Mouse (Mus musculus): ENCODE measurements around the gene Tvp23b.

The Tvp23b gene

DNA sequence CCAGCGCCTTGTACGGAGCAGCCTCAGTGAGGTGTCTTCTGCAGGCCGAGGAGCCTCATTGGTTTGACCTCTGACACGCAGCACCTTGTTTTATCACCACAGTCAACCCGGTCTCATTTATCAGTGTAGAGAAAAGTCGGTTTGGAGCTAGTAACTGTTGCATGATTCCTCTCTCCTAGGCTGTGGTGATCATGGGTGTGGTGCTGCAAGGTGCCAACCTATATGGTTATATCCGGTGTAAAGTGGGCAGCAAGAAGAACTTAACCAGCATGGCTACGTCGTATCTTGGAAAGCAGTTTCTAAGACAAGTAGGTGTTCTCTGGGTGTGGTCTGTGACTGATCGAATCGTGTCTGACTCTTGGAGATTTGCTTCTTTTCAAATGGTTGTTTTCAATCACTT lies 12.5 kb downstream of the Tvp23b start:
- DNase-seq (ENCODE audit: low read depth, low spot score) = no peak

DNA sequence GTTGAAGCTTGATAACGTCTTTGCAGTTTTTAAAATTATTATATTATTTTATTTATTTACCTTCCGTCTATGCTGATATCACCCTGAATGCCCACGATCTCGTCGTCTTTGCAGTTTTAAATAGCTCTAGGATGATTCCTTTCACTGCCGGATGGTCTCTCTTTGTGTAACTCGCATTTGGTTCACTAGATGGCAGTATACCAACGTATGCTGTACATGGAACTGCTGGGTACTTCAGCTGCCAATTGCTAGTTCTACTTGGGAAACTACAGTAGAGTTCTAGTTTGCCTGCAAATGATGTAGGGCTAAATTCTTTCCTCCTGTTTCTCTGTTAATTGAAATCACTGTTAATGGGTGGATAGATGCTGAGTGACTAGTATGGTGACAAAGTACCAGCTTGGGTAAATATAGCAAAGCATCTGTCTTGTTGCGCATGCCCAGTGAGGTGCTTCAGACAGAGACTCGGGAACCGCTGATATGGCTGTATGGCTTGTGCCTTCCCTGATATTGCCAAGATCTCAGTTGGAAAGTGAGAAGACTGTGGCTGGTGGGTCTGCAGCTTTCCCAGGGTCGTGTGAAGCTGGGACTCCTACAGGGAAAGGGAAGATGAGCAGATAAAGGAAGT lies 22.6 kb downstream of the Tvp23b start:
- DNase-seq (ENCODE audit: low read depth, low spot score) = peak; percentile 85

DNA sequence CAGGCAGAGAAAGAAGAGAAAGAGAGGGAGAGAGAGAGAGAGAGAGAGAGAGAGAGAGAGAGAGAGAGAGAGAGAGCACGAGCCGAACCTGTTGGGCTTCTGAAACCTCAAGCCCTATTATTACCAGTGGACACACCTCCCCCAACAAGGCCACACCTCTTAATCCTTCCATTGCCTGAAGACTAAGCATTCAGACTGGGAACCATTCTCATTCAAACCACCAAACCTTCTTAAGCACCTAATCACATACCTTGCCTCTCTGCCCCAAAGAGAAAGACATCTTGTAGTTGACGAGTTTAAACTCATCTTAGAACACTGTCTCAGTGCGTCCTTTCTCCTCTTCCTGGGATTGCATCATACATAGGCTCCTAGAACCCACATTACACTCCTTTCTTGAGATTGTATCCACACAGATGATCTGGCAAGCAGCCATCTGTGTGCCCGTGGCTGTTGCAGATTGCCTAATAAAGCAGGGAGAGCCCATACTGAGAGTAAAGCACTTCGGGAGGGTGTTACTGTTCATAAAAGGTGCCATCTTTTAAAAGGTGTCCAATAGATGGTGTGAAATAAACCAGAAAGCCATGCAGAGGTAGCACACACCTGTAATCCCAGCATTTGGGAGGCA lies 24.7 kb downstream of the Tvp23b start:
- DNase-seq (ENCODE audit: low read depth, low spot score) = no peak

DNA sequence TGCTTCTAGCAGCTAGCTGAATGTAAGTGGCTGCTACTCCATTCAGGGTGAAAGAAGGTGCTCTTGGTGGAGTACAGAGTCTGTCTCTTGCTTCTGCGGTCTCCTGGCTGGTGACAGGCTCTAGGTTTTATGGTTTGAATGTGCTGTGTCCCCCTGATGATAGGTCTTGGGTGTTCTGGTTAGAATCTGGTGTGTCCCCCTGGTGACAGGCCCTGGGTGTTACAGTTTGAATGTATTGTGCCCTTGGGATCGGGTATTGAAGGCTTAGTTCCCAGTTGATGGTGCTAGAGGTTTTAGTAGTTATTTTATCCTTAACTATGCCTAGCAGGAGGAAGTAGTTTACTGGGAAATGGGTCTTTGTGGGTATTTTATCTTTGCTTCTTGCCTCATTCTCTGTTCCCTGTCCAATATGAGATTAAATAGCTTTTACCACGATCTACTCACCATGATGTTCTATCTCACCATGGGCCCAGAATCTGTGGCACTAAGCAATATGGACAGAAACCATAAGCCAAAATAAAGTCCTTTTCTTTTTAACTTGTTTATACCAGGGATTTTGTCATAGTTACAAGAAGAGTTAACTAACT lies 30.6 kb downstream of the Tvp23b start:
- no peak for DNase-seq (ENCODE audit: low read depth, low spot score)

DNA sequence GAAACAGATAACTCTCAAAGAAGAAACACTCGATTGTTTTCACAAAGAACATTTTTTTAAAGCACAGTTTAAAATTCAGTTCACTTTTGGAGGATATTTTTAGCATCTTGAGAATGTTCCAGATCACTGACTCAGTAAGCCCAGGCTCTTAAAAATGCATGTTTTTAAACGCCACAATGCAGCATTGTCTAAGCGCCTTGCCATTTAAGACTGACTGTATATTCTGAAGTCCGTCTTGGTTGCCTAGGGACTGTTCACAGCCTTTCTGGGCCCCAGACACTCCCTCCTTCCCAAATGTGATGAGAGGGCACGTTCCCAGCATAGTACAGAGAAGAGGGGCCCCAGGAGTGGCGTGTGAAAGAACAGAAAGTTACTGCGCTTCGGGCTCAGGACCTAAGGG lies 32.1 kb downstream of the Tvp23b start:
- no peak for DNase-seq (ENCODE audit: low read depth, low spot score)

DNA sequence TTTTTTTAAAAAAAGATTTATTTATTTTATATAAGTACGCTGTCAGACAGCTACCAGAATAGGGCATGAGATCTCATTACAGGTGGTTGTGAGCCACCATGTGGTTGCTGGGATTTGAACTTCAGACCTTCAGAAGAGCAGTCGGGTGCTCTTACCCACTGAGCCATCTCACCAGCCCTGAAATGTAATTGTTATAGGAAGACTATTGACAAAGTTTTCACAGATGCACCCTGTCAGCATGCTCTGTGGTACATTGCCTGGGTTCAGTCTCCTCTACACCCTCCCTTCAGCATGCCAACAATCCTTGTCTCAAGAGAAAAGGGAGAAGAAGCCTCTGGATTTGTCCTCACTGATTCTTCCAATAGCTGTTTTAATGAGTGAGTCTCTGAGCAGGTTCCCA lies 33.9 kb downstream of the Tvp23b start:
- DNase-seq (ENCODE audit: low read depth, low spot score) = no peak

DNA sequence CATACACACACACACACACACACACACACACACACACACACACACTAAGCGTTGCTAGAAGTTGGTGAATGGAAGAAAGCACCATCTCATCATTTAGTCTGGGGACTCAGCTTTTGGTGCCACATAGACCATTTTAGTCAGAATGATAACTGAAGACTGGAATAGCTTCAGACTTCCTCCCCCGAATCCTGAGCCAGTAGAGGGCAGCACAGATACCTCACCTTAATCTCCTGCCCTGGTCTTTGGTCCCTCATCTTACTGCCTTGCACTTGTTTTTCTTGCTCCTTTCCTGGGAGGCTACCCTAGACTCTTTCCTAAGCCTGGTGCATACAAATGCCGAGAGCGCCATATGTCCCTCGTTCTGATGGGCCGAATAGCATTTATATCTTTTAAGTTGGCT lies 35.3 kb downstream of the Tvp23b start:
- no peak for DNase-seq (ENCODE audit: low read depth, low spot score)

DNA sequence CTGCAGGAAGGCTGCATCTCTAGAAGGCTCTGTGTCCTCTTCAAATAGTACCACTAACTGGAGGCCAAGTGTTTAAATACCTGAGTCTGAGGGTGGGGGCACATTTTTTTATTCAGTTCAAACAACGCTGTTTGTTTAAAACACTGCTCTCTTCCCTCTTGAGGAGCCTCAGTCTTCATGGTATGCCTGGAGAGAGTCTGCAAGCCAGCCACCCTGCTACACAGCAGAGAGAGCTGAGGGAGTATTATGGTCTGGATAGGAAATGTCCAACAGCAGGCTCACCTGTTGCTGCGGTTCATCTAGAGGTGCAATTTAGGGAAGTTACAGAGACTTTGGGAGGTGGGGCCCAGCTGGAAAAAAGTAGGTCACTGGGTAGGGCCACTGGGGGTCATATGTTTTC lies 36.2 kb downstream of the Tvp23b start:
- DNase-seq (ENCODE audit: low read depth, low spot score) = no peak

DNA sequence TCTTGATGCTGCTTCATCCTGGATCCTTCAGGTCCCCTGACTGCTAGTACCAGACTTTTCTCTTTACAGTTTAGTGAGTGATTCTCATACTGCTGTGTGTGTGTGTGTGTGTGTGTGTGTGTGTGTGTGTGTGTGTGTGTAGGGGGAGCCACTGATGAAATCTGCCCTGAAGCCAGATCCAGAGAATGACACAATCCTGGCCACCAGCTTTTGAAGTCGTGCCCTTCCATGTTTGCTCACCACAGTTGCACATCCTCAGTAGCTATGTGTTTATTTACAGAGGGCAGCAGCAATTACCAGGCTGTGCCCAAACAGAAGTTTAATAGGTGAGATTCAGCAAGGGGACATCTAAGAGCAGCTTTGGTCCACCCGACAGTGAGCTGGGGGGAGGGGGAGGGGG lies 37.5 kb downstream of the Tvp23b start:
- DNase-seq (ENCODE audit: low read depth, low spot score) = no peak

DNA sequence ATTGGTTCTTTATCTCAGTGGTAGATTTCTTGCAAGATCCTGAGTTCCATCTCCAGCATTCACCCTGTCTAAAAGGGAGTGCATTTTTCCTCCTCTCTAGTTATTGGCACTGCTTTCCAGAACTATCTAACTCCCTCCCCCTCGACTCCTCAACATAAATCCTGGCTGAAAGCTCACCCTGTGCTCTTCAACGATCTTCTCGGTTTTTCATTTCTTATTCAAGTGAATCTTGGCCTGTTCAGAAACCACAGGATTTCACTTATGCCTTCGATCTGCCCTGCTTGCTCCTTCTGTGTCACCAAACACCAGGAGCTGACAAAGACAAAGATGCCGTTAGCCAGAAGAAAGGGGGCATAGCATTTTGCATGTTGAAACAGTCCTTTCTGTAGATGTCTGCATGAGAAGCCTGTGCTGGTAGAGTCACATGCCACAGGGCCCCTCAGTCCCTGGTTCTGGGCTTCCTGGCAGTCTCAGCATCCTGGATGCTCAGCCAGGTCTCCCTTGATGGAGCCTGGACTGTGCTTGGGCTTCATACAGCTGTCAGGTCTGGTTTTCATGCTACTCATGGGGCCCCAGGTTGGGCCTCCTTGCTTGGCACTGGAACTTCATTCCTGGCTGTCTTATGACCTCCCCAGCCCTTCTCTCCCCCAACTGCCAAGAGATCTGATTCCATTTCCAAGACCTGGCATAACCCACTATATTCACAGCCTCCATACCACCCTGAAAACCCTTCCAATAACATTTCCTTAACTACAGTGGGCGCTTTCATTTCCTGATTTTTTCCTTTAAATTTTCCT lies 40.9 kb downstream of the Tvp23b start:
- DNase-seq (ENCODE audit: low read depth, low spot score) = no peak

DNA sequence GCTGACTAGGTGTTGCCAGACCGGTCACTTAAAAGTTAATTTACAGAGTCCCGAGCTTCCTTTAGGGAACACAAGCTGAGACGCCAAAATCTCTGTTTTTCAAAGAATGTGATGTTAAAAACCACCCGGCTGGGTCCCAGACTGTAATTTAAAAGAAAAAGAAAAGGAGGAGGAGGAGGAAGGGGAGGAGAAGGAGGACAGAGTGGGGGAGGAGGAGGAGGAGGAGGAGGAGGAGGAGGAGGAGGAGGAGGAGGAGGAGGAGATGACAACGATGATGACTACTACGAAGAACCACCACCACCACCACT lies 41.4 kb downstream of the Tvp23b start:
- no peak for DNase-seq (ENCODE audit: low read depth, low spot score)

DNA sequence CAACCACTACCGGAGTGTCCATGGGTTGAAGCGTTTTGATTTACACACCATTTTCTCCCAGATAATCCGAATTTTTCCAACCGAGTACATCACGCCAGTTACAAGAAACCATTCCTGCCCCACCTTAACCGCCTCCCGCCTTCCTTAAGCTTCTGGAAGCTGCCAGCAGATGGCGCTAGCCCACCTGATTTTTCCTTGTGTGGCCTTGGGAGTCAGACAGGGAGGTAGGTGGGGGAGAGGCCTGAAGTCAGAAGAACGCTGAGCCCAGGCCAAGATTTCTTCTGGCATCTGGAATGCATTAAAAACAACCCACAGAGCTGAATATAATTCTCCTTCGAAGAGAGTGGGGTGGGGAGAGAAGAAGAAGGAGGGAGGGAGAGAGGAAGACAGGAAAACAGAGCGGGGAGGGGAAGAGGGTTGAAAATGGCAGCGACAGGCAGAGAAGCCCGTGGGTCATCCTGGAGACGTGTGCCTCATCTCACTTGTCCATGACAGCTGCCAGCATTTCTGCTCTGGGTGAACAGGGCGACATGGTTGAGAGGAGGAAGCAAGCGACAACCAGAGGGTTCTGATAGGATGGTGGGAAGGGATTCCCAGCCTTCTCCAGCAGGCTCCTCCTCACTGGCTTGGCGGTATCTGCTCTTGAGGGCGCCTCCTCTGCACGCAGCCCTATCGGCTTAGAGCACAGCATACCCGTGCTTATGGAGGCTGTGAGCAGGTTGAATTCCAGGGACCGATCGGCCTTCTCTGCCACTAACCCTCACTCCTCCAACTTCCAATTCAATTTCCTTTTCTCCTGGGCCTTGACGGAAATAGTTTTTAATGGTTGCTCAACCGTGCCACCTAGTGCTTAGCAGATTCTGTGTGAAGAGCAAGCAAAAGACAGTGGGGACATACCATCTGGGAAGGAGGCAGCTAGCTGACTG lies 42.1 kb downstream of the Tvp23b start:
- peak; percentile 99 for DNase-seq (ENCODE audit: low read depth, low spot score)

DNA sequence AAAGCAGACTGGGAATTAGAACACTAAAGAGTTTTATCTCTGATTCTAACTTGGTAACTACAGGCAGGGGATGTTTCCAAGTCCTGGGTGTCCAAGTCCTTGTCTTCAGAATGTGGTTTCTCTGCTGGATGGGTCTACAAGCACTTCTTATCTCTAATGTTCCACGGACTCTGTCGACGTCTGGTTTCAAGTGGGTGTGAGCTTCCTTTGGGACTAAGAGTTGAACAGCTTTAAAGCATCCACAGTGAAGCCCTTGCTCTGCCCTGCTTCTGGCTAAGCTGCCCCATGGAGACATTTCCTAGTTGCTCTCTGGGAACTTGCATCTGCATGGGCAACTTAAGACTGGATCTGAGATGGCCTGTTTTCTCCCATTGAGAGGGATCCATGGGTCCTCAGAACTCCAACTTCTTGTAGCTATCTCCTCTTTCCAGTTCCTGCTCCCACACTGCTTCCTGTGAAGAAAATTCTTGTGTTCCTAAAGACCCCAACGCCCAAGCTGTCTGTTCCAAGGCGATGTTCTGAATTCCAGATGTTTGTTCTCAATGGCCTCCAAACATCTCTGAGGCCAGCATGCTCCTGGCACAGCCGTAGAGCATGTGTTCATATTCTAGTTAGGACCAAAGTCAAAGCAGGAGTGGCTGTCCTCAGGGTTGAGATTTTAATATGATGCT lies 45.0 kb downstream of the Tvp23b start:
- no peak for DNase-seq (ENCODE audit: low read depth, low spot score)

DNA sequence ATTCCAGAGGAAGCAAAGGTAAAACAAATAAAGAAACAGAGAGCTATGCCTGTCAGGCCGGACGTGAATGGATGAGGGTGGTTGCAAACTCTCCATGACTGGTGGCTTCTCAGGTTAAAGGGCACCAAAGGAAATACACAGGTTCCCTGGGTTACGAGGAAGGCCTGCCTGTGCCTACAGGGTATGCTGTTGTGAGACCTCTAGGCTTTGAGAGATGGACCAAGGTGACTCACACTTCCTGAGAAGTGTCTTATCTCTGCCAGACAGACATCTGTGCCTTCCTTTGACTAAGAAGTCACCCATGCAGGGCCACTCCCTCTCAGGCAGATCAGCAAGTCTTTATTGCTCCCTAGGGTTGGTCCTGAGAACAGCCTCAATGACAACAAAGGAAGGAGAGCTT lies 50.5 kb downstream of the Tvp23b start:
- no peak for DNase-seq (ENCODE audit: low read depth, low spot score)

DNA sequence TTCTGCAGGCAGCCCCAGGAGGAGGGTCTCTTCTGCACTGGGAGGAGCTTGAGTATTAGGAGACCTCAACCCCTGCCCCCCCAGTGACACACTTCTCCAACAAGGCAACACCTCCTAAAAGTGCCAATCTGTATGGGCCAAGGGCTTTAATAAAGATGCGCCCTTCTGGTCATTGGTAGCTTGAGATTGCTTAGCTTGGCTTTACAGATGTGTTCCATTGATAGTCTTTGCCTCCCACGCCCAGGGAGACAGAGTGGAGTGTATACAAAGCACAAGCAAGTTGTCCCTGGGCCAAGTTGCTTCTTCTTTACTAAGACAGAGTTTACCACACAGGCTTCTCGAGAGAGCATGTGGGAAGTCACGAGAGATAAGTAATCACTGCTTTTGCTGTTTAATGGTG lies 51.3 kb downstream of the Tvp23b start:
- no peak for DNase-seq (ENCODE audit: low read depth, low spot score)

DNA sequence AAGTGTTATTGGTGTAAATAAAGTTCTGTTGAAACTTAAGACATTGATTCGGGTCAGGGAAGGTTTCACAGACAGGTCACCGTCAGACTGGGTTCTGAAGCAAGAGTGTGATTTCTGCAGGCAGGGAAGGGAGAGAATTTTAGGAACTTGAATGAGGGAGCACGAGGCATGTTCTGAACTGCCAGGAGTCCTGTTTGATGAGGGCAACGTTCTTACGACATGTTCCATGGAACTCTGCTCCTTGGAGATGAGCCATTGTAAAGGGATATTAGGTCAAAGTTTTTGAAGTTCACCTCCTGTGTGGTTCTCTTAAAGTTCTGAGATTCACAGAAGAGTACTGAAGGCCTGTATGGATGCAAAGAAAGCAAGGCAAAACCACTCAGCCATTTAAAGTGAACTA lies 51.9 kb downstream of the Tvp23b start:
- DNase-seq (ENCODE audit: low read depth, low spot score) = no peak

DNA sequence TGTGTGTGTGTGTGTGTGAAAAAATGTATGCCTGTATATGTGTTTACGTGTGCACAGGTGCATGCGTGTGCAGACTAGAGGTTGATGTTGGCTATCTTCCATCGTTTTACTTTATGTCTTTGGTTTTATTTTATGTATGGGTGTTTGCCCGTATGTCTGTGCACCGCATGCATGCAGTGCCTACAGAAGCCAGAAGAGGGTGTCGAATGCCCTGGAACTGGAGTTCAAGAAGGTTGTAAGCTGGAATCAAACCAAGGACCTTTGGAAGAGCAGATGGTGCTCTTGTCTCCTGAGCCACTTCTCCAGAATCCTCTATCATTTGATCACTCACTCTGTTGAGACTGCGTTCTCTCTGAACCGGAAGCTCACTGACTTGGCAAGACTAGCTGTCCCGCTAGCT lies 53.8 kb downstream of the Tvp23b start:
- no peak for DNase-seq (ENCODE audit: low read depth, low spot score)

DNA sequence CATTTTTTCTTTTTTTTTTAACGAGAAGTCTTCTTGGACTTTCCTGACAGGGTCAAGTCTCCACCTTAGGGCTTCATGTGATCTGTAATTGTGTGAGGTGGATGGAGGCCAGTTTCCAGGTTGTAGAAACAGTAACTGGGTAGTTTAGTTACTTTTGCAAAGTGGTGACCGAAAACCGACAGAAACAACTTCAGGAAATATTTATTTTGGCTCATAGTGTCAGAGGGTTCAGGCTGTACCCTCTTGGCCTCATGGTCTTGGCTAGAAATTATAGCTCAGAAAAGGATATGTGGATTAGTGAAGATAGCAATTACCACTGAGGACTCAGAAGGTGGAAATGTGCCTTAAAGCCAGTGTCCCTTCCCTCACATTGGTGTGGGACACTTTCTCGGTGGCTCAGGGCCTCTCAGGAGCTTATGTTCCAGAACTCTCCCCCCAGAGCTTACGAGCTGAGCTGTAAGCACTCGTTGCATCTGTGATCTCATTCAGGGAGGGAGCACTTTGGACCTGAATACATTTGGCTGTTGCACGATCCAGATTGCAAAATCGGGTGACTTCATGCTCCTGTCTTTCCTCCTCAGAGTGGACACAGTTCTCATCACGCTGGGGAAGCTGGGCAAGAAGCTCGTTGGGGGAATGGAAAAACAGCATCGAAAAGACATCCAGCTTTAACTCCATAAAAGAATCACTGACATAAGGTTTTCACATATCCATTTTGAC lies 55.7 kb downstream of the Tvp23b start:
- no peak for DNase-seq (ENCODE audit: low read depth, low spot score)

DNA sequence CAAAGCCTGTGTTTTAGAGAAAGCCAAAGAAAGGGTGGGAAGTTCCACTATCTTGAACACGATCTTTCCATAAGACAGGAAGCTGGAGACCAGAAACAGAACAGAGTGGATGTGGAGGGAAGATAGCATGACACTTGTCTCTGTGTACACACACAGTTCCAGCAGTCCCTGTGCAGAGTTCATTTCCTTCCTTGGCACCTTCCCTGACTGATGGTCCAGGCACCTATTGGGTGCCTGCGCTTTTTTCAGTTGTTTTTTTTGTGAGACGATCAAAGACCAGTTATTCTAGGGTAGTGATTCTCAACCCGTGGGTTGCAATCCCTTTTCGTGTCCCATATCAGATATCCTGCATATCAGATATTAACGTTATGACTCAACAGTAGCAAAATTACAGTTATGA lies 58.7 kb downstream of the Tvp23b start:
- DNase-seq (ENCODE audit: low read depth, low spot score) = no peak

DNA sequence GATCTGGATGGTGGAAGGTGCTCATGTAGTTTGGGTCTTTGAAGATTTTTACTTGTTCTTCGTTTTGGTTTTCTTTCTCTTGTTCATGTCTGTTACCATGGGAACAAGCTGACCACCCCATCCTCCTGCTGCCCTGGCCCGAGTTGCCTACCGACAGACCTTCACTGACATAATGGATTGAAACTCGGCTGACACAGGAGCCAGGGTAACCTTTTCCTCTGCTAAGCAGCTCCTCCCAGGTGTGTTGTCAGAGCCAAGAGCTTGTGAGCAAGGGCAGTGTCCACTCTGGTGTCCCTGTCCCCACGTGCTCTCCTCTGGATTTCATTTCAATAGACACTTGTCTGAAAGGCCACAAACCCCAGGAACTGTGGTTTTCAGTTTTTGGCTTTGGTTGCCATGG lies 59.7 kb downstream of the Tvp23b start:
- DNase-seq (ENCODE audit: low read depth, low spot score) = no peak

DNA sequence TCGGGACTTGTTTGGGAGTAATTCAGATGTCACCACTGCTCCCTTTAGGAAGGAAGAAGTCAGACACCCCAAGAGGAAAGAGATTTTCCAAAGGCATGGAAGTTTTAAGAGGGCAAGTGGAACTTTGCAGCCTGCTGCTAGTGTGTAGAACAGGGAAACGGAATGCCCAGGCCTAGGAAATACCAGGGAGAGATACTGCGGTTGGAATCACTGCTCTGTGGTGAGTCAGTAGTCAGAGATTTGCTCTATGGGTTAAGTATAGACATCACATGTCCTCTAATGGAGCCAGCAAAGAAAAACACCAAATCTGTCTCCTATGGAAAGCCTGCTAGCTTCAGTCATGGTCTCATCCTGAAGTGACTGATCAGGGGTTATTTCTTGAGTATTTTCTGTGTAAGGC lies 60.9 kb downstream of the Tvp23b start:
- no peak for DNase-seq (ENCODE audit: low read depth, low spot score)

All from forelimb bud, embryonic 11.5 days (tissue).